Mouse (Mus musculus): ENCODE data around the gene Ctps. TPM values are rescaled to one million over a fixed set of nuclear protein-coding genes. Genes with fewer than 3 reads are reported as not detected.
A peak's percentile ranks its signal among the peaks of the same experiment; 100 is the strongest.
"Not testable (repeated sequence)": the region's sequence is repeated elsewhere in the genome, so short reads cannot be mapped to it uniquely, and the experiment has no call there.

The Ctps gene
- polyA plus RNA-seq, 1 experiment, result 130 TPM

DNA sequence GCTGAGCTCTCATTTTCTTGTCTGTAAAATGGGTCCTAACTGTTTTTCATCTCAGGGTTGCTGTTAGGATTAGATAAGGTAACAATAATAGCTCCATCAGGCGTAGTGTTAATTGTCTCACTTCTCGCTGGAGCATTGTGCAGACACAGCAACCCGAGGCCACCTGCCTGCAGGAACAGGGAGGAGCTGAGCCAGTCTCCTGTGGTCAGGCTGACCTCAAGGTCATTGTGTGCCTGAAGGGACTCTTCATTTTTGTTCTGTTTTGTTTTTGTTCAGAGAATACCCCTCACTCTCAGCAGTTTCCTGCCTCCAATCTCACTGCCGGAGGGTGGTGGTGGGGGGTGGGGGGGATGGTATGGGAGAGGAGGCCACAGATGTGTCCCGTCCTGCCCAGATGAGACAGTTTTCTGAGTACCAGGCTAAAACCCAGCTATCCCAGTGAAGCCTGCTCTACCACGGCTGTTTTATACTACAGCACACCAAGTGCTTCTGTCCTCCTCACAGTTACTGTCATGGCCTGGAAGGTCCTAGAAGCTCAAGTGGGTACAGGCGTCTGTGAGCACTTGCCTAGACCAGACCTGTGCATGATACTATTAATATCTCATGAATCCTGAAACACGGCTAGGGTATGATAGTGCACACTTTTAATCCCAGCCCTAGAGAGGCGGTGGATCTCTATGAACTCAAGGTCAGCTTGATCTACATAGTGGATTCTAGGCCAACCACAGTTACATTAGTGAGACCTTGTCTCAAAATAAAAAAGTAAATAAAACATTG lies 42.4 kb upstream of the Ctps start:
- no peak overlapping the region for H3K4me3 ChIP-seq (ENCODE audit: low read depth, low read length)
- TF ChIP-seq CTCF (IDR thresholded peaks at IDR 0.05; ENCODE audit: low read depth, low read length) (no peak), EP300 (IDR thresholded peaks at IDR 0.05; ENCODE audit: insufficient read depth, low read depth, low read length) (peak; percentile 99), POLR2A (IDR thresholded peaks at IDR 0.05; ENCODE audit: insufficient read depth, low read length) (no peak)
- no peaks in the 10 kb centered on the region for H3K9me3 ChIP-seq (replicated peaks; ENCODE audit: control insufficient read depth, insufficient read depth, low read length, poor library complexity, severe bottlenecking)
- H3K9ac ChIP-seq (ENCODE audit: low read depth, poor library complexity, severe bottlenecking), result no peak overlapping the region
- peaks cover 10% of the 10 kb centered on the region for H3K4me1 ChIP-seq (ENCODE audit: control insufficient read depth, insufficient read depth, low read length)
- peak overlapping the region; percentile 67 for H3K27ac ChIP-seq (ENCODE audit: insufficient read depth, low read length)
- no peaks in the 10 kb centered on the region for H3K27me3 ChIP-seq (ENCODE audit: control insufficient read depth, insufficient read depth, low read length, poor library complexity, severe bottlenecking)
- no peaks in the 10 kb centered on the region for H3K36me3 ChIP-seq (ENCODE audit: control insufficient read depth, insufficient read depth, low read length, poor library complexity, severe bottlenecking)

DNA sequence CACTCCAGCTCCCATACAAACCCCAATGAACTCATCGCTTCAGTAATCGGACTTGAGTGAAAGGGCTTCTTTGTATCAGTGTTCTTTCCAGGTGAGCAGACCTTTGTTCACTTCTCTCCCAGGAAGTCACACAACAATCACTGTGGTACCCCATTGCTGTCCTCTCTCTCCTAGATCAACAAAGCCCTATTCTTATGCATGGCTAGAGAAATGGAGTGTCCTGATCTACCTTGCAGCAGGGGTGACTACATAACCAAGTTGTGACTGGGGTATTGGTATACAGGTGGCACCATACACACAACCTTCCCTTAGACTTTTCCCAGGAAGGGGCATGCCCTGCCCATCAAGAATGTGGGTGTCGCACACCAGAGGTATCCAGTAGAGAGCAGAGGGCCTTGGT lies 40.9 kb upstream of the Ctps start:
- H3K4me3 ChIP-seq (ENCODE audit: low read depth, low read length), result no peak overlapping the region
- H3K9ac ChIP-seq (ENCODE audit: low read depth, poor library complexity, severe bottlenecking), result no peak overlapping the region
- H3K27ac ChIP-seq (ENCODE audit: insufficient read depth, low read length), result no peak overlapping the region
- peaks cover 11% of the 10 kb centered on the region for H3K4me1 ChIP-seq (ENCODE audit: control insufficient read depth, insufficient read depth, low read length)
- no peaks in the 10 kb centered on the region for H3K36me3 ChIP-seq (ENCODE audit: control insufficient read depth, insufficient read depth, low read length, poor library complexity, severe bottlenecking)
- H3K27me3 ChIP-seq (ENCODE audit: control insufficient read depth, insufficient read depth, low read length, poor library complexity, severe bottlenecking), result no peaks in the 10 kb centered on the region
- TF ChIP-seq CTCF (IDR thresholded peaks at IDR 0.05; ENCODE audit: low read depth, low read length) (no peak), POLR2A (IDR thresholded peaks at IDR 0.05; ENCODE audit: insufficient read depth, low read length) (no peak), EP300 (IDR thresholded peaks at IDR 0.05; ENCODE audit: insufficient read depth, low read depth, low read length) (peak; percentile 24; the same call in 1 of the 2 replicates)
- H3K9me3 ChIP-seq (replicated peaks; ENCODE audit: control insufficient read depth, insufficient read depth, low read length, poor library complexity, severe bottlenecking), result no peaks in the 10 kb centered on the region

DNA sequence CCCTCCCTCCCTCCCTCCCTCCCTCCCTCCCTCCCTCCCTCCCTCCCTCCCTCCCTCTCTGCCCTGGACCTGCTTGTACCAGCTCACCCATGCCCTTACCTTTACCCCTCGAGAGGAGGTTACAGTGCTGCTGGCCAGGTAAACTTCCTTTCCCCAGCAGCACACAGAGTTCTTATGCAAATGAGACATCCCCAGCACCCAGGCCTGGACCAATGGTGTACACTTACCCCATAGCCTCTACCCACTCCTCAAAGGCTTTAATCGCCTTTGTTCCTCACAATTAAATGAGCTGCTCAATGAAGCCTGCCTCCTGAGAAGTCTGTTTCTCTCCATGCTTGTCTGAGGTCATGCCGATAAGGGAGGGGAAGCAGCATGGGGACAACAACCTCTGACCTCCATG lies 36.9 kb upstream of the Ctps start:
- TF ChIP-seq POLR2A (IDR thresholded peaks at IDR 0.05; ENCODE audit: insufficient read depth, low read length), result no peak
- no peak for TF ChIP-seq CTCF (IDR thresholded peaks at IDR 0.05; ENCODE audit: low read depth, low read length)
- peak; percentile 61 for TF ChIP-seq EP300 (IDR thresholded peaks at IDR 0.05; ENCODE audit: insufficient read depth, low read depth, low read length)
- H3K4me3 ChIP-seq (ENCODE audit: low read depth, low read length), result no peak overlapping the region
- H3K4me1 ChIP-seq (ENCODE audit: control insufficient read depth, insufficient read depth, low read length), result peaks cover 4% of the 10 kb centered on the region
- no peak overlapping the region for H3K27ac ChIP-seq (ENCODE audit: insufficient read depth, low read length)
- no peaks in the 10 kb centered on the region for H3K27me3 ChIP-seq (ENCODE audit: control insufficient read depth, insufficient read depth, low read length, poor library complexity, severe bottlenecking)
- no peaks in the 10 kb centered on the region for H3K36me3 ChIP-seq (ENCODE audit: control insufficient read depth, insufficient read depth, low read length, poor library complexity, severe bottlenecking)
- no peak overlapping the region for H3K9ac ChIP-seq (ENCODE audit: low read depth, poor library complexity, severe bottlenecking)
- H3K9me3 ChIP-seq (replicated peaks; ENCODE audit: control insufficient read depth, insufficient read depth, low read length, poor library complexity, severe bottlenecking), result no peaks in the 10 kb centered on the region

DNA sequence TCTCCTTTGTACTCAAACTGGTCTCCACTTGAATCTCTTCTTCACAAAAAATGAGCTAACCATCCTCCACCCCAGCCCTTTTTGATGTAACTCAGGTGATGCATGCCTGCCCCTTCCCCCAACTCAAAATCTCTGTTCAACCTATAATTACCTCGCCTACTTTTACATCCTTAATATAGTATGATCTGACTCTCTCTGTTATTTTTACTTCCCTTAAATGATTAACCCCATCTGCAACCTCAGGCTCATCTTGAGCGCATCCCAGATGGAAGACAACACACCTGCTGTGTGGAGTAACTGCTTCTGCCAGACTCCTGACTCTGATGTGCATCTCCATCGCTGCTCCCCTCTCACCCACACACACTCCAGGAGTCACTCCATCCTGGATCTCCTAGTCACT lies 32.6 kb upstream of the Ctps start:
- Histone ChIP-seq H3K9me3 (replicated peaks; ENCODE audit: control insufficient read depth, insufficient read depth, low read length, poor library complexity, severe bottlenecking) (no peaks in the 10 kb centered on the region), H3K4me3 (ENCODE audit: low read depth, low read length) (no peak overlapping the region), H3K4me1 (ENCODE audit: control insufficient read depth, insufficient read depth, low read length) (peaks cover 2% of the 10 kb centered on the region), H3K27me3 (ENCODE audit: control insufficient read depth, insufficient read depth, low read length, poor library complexity, severe bottlenecking) (no peaks in the 10 kb centered on the region), H3K36me3 (ENCODE audit: control insufficient read depth, insufficient read depth, low read length, poor library complexity, severe bottlenecking) (no peaks in the 10 kb centered on the region), H3K9ac (ENCODE audit: low read depth, poor library complexity, severe bottlenecking) (no peak overlapping the region), H3K27ac (ENCODE audit: insufficient read depth, low read length) (no peak overlapping the region)
- no peak for TF ChIP-seq CTCF (IDR thresholded peaks at IDR 0.05; ENCODE audit: low read depth, low read length)
- no peak for TF ChIP-seq EP300 (IDR thresholded peaks at IDR 0.05; ENCODE audit: insufficient read depth, low read depth, low read length)
- TF ChIP-seq POLR2A (IDR thresholded peaks at IDR 0.05; ENCODE audit: insufficient read depth, low read length), result no peak

DNA sequence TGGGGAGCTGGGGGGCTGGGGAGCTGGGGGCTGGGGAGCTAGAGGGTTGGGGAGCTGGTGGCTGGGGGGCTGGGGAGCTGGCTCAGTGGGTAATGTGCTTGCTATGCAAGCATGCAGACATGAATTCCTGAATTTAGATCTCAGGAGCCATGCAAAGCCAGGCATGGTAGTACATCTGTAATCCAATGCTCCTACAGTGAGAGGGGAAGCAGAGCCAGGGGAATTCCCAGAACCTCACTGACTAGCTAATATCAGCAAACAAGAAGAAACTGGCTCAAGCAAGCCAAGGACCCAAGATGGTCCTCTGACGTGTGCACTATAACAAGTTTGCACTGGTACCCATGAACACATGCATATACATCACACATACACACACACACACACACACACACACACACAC lies 31.7 kb upstream of the Ctps start:
- Histone ChIP-seq H3K4me1 (ENCODE audit: control insufficient read depth, insufficient read depth, low read length) (no peaks in the 10 kb centered on the region), H3K27ac (ENCODE audit: insufficient read depth, low read length) (no peak overlapping the region), H3K9ac (ENCODE audit: low read depth, poor library complexity, severe bottlenecking) (no peak overlapping the region), H3K9me3 (replicated peaks; ENCODE audit: control insufficient read depth, insufficient read depth, low read length, poor library complexity, severe bottlenecking) (no peaks in the 10 kb centered on the region), H3K36me3 (ENCODE audit: control insufficient read depth, insufficient read depth, low read length, poor library complexity, severe bottlenecking) (no peaks in the 10 kb centered on the region), H3K4me3 (ENCODE audit: low read depth, low read length) (no peak overlapping the region), H3K27me3 (ENCODE audit: control insufficient read depth, insufficient read depth, low read length, poor library complexity, severe bottlenecking) (no peaks in the 10 kb centered on the region)
- no peak for TF ChIP-seq EP300 (IDR thresholded peaks at IDR 0.05; ENCODE audit: insufficient read depth, low read depth, low read length)
- no peak for TF ChIP-seq POLR2A (IDR thresholded peaks at IDR 0.05; ENCODE audit: insufficient read depth, low read length)

DNA sequence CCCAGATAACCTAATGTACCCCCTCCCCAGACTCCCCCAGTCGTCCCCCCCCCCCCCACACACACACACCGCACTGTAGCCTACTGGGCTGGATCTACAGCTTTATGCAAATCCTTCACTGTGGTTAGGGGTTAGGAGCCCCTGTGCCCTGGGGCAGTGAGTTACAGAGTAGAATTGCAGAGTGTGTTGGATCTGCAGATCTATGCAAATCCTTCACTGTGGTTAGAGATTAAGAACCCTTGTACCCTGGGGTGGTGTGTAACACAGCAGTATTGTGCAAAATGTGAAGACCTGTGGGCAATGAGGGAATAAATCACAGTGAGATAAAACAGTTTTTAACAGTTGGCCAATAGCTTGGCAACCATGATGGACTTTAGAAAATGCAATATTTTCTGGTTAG lies 28.8 kb upstream of the Ctps start:
- Histone ChIP-seq H3K9me3 (replicated peaks; ENCODE audit: control insufficient read depth, insufficient read depth, low read length, poor library complexity, severe bottlenecking) (no peaks in the 10 kb centered on the region), H3K36me3 (ENCODE audit: control insufficient read depth, insufficient read depth, low read length, poor library complexity, severe bottlenecking) (no peaks in the 10 kb centered on the region), H3K4me3 (ENCODE audit: low read depth, low read length) (no peak overlapping the region), H3K4me1 (ENCODE audit: control insufficient read depth, insufficient read depth, low read length) (no peaks in the 10 kb centered on the region), H3K27me3 (ENCODE audit: control insufficient read depth, insufficient read depth, low read length, poor library complexity, severe bottlenecking) (no peaks in the 10 kb centered on the region), H3K9ac (ENCODE audit: low read depth, poor library complexity, severe bottlenecking) (no peak overlapping the region), H3K27ac (ENCODE audit: insufficient read depth, low read length) (no peak overlapping the region)
- TF ChIP-seq CTCF (IDR thresholded peaks at IDR 0.05; ENCODE audit: low read depth, low read length) (no peak), EP300 (IDR thresholded peaks at IDR 0.05; ENCODE audit: insufficient read depth, low read depth, low read length) (no peak), POLR2A (IDR thresholded peaks at IDR 0.05; ENCODE audit: insufficient read depth, low read length) (no peak)

DNA sequence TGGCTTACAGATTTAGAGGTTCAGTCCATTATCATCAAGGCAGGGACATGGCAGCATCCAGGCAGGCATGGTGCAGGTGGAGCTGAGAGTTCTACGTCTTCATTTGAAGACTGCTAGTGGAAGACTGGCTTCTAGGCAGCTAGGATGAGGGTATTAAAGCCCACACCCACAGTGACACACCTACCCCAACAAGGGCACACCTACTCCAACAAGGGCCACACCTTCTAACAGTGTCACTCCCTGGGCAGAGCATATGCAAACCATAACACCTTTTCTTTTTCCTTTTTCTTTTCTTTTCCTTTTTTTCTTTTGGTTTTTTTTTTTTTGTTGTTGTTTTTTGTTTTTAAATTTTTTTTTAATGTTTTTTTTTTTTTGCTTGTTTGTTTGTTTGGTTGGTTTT lies 26.1 kb upstream of the Ctps start:
- H3K27me3 ChIP-seq (ENCODE audit: control insufficient read depth, insufficient read depth, low read length, poor library complexity, severe bottlenecking); H3K9ac ChIP-seq (ENCODE audit: low read depth, poor library complexity, severe bottlenecking); H3K27ac ChIP-seq (ENCODE audit: insufficient read depth, low read length); H3K4me3 ChIP-seq (ENCODE audit: low read depth, low read length); H3K36me3 ChIP-seq (ENCODE audit: control insufficient read depth, insufficient read depth, low read length, poor library complexity, severe bottlenecking); H3K4me1 ChIP-seq (ENCODE audit: control insufficient read depth, insufficient read depth, low read length); H3K9me3 ChIP-seq (replicated peaks; ENCODE audit: control insufficient read depth, insufficient read depth, low read length, poor library complexity, severe bottlenecking): not testable (repeated sequence)

Data from ES-Bruce4 (cell line).